Mouse (Mus musculus) liver, embryonic 11.5 days (tissue): ENCODE data around the gene Minpp1. TPM values are rescaled to one million over a fixed set of nuclear protein-coding genes. Genes with fewer than 3 reads are reported as not detected.
"Not testable (repeated sequence)": the region's sequence is repeated elsewhere in the genome, so short reads cannot be mapped to it uniquely, and the experiment has no call there.

Experiments
- ATAC-seq: fragments of 200-750 bp; cut with Nextera tagmentation; replicated peaks from 2 replicates; pipeline ENCODE4 v1.8.0; 2017; ENCODE audit warnings: moderate number of reproducible peaks, mild to moderate bottlenecking, moderate TSS enrichment, moderate library complexity; ENCODE audit not compliant: low FRiP score
- DNase-seq: peaks from one replicate; pipeline ENCODE4 v3.0.0-alpha.2; 2017; ENCODE audit warnings: low spot score
- H3K27ac ChIP-seq: fragments of 300-500 bp; sonication (generic); 2 replicates; pipeline ENCODE4 v1.5.1; 2014; ENCODE audit warnings: mild to moderate bottlenecking, low read depth, low read length, control low read depth
- H3K27me3 ChIP-seq: fragments of 300-500 bp; sonication (generic); replicated peaks from 2 replicates; pipeline ENCODE4 v1.6.1; 2014; ENCODE audit warnings: low read length, mixed read lengths; ENCODE audit not compliant: control insufficient read depth, insufficient read depth
- H3K36me3 ChIP-seq: fragments of 300-500 bp; sonication (generic); 2 replicates; pipeline ENCODE4 v1.6.1; 2014; ENCODE audit warnings: mild to moderate bottlenecking, low read length, moderate library complexity, mixed read lengths; ENCODE audit not compliant: control insufficient read depth, insufficient read depth
- H3K4me1 ChIP-seq: fragments of 300-500 bp; sonication (generic); replicated peaks from 2 replicates; pipeline ENCODE4 v1.6.1; 2014; ENCODE audit warnings: low read length, mixed read lengths; ENCODE audit not compliant: control insufficient read depth, insufficient read depth
- H3K4me2 ChIP-seq: fragments of 300-500 bp; sonication (generic); 2 replicates; pipeline ENCODE4 v1.6.1; 2014; ENCODE audit warnings: mild to moderate bottlenecking, control low read depth, moderate library complexity
- H3K4me3 ChIP-seq: fragments of 300-500 bp; sonication (generic); 2 replicates; pipeline ENCODE4 v1.5.1; 2014; ENCODE audit warnings: low read depth, low read length, control low read depth
- H3K9ac ChIP-seq: fragments of 300-500 bp; sonication (generic); 2 replicates; pipeline ENCODE4 v1.6.1; 2014; ENCODE audit warnings: low read depth, low read length, control low read depth
- H3K9me3 ChIP-seq: fragments of 300-500 bp; sonication (generic); 2 replicates; pipeline ENCODE4 v1.6.1; 2016; ENCODE audit warnings: low read length, inconsistent platforms, mixed read lengths; ENCODE audit not compliant: control insufficient read depth
- WGBS: fragments of 180-500 bp; shearing (Covaris S2); extraction: QIAGEN DNeasy Blood & Tissue Kit; methylation state at CpG from one replicate; pipeline ENCODE4 v1.1.7; 2014; 5-methylcytosine and 5-hydroxymethylcytosine counted together
- polyA plus RNA-seq: library from polyadenylated mRNA; unstranded; fragments of >200 nt; fragmentation: Nextera tagmentation; extraction: Ambion mirVana; gene quantifications from 2 replicates; pipeline ENCODE4 v1.2.1, GENCODE M21; 2014

The Minpp1 gene
- polyA plus RNA-seq, 1 experiment from 2014 or later = 137 TPM

DNA sequence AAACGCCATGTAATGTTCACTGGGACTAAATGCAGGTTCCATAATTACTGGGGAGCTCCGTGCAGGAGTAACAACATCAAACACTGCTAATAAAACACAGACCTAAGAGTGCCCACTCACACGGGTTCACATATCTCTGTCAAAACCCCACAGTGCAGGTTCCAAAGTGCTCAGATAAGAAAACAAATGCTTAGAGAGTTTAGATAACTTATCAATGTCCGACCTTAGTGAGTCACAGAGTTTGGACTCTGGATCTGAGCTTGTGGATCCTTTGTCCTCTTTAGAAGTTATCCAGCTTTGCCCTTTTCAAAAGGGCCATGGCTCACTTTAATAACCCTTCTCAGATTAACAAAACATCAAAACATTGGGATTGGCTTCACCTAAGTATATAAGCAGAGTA, 4.1 kb upstream of the Minpp1 start:
- WGBS = 25% methylated on average over 4 of the region's 4 CpGs
- H3K4me1 ChIP-seq = peaks cover 30% of the 10 kb centered on the region
- peak overlapping the region; percentile 72 for H3K27ac ChIP-seq
- H3K4me3 ChIP-seq = no peak overlapping the region
- peak overlapping the region; percentile 39 for H3K4me2 ChIP-seq
- no peaks in the 10 kb centered on the region for H3K27me3 ChIP-seq
- ATAC-seq (no peak), DNase-seq (no peak)
- H3K9ac ChIP-seq = no peak overlapping the region
- no peaks in the 10 kb centered on the region for H3K9me3 ChIP-seq
- no peaks in the 10 kb centered on the region for H3K36me3 ChIP-seq

GRCm38 (mm10) chr19:32484941-32485660, 468 bp upstream of the Minpp1 start:
- DNase-seq (no peak), ATAC-seq (no peak)
- WGBS = 17% methylated on average over 13 of the region's 13 CpGs
- Histone ChIP-seq H3K9me3 (no peaks in the 10 kb centered on the region), H3K36me3 (no peaks in the 10 kb centered on the region), H3K4me3 (peak overlapping the region; percentile 89), H3K27ac (peak overlapping the region; percentile 83), H3K4me2 (peak overlapping the region; percentile 83), H3K4me1 (peaks cover 29% of the 10 kb centered on the region), H3K27me3 (no peaks in the 10 kb centered on the region), H3K9ac (peak overlapping the region; percentile 92)

GRCm38 (mm10) chr19:32486106-32486724, 646 bp downstream of the Minpp1 start:
- H3K27me3 ChIP-seq, H3K36me3 ChIP-seq, H3K9me3 ChIP-seq: not testable (repeated sequence)
- Histone ChIP-seq H3K9ac (peak overlapping the region; percentile 92), H3K27ac (peak overlapping the region; percentile 83), H3K4me1 (peaks cover 27% of the 10 kb centered on the region), H3K4me2 (peak overlapping the region; percentile 83), H3K4me3 (peak overlapping the region; percentile 89)
- ATAC-seq (peak; percentile 87), DNase-seq (peak; percentile 70)
- WGBS = 0% methylated on average over 35 of the region's 47 CpGs

GRCm38 (mm10) chr19:32487595-32488255, 2.2 kb downstream of the Minpp1 start:
- peak overlapping the region; percentile 83 for H3K27ac ChIP-seq
- no peak; the same call in 1 of the 2 replicates for ATAC-seq
- peak overlapping the region; percentile 89 for H3K4me3 ChIP-seq
- peaks cover 12% of the 10 kb centered on the region; the same call in 1 of the 2 replicates for H3K36me3 ChIP-seq
- peaks cover 18% of the 10 kb centered on the region for H3K4me1 ChIP-seq
- no peaks in the 10 kb centered on the region for H3K27me3 ChIP-seq
- no peak for DNase-seq
- WGBS = 48% methylated on average over 8 of the region's 8 CpGs
- peak overlapping the region; percentile 92 for H3K9ac ChIP-seq
- H3K4me2 ChIP-seq = peak overlapping the region; percentile 83
- H3K9me3 ChIP-seq = no peaks in the 10 kb centered on the region

DNA sequence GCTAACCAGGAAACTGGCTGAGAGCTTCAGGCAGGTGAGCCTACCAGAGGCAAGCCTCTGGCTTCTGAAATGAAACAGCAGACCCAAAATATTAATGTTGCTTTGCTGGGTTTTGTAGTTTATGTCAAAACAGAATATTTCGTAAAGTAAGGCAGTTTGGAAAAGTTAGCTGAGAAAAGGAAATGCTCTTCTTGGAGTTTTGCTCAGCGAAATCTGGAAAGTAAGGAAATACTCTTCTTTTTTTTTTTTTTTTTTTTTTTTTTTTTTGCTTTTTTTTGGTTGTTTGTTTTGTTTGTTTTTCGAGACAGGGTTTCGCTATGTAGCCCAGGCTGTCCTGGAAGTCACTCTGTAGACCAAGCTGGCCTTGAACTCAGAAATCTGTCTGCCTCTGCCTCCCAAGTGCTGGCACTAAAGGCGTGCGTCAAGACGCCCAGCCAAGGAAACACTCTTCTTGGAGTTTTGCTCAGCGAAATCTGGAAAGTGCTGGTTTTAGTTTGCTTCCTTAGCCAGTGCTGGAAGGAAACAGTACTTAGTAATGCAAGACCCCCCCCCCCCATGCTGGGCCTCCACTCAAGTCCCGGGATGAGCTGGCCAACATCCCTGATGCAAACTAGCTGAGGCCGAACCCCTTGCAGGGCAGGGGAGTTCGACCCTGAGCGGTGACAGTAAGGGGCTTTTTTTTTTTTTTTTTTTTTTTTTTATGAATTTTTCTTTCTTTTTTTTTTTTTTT, 3.8 kb downstream of the Minpp1 start:
- Histone ChIP-seq H3K36me3 (peaks cover 20% of the 10 kb centered on the region; the same call in 1 of the 2 replicates), H3K4me3 (peak overlapping the region; percentile 30; the same call in 1 of the 2 replicates), H3K9me3 (no peaks in the 10 kb centered on the region), H3K27ac (no peak overlapping the region), H3K4me1 (peaks cover 18% of the 10 kb centered on the region), H3K4me2 (peak overlapping the region; percentile 56), H3K27me3 (no peaks in the 10 kb centered on the region), H3K9ac (peak overlapping the region; percentile 46; the same call in 1 of the 2 replicates)
- DNase-seq (no peak), ATAC-seq (no peak)
- 91% methylated on average over 12 of the region's 12 CpGs for WGBS

GRCm38 (mm10) chr19:32490976-32491375, 5.4 kb downstream of the Minpp1 start:
- Histone ChIP-seq H3K4me3 (no peak overlapping the region), H3K9me3 (no peaks in the 10 kb centered on the region), H3K4me1 (peaks cover 11% of the 10 kb centered on the region), H3K4me2 (peak overlapping the region; percentile 7; the same call in 1 of the 2 replicates), H3K36me3 (peaks cover 28% of the 10 kb centered on the region; the same call in 1 of the 2 replicates), H3K27ac (no peak overlapping the region), H3K9ac (no peak overlapping the region), H3K27me3 (no peaks in the 10 kb centered on the region)
- WGBS = 89% methylated on average over 2 of the region's 2 CpGs
- DNase-seq (no peak), ATAC-seq (no peak)

DNA sequence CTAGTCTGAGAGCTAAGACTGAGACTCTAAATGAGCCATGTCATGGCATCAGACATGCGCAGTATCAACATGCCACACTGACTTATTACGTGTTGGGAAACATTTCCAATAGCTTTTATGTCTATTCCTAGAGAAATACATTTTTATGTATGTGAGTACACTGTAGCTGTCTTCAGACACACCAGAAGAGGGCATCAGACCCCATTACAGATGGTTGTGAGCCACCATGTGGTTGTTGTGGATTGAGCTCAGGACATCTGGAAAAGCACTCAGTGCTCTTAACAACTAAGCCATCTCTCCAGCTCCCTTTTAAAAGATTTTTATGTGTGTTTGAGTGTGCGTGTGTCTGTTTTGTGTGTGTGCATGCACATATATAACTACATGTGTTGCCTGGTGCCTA, 6.8 kb downstream of the Minpp1 start:
- Histone ChIP-seq H3K27me3 (no peaks in the 10 kb centered on the region), H3K4me1 (peaks cover 8% of the 10 kb centered on the region), H3K9me3 (no peaks in the 10 kb centered on the region), H3K36me3 (peaks cover 34% of the 10 kb centered on the region; the same call in 1 of the 2 replicates), H3K27ac (no peak overlapping the region), H3K9ac (no peak overlapping the region), H3K4me3 (no peak overlapping the region), H3K4me2 (no peak overlapping the region)
- DNase-seq (no peak), ATAC-seq (no peak)
- WGBS = 95% methylated on average over 3 of the region's 3 CpGs

DNA sequence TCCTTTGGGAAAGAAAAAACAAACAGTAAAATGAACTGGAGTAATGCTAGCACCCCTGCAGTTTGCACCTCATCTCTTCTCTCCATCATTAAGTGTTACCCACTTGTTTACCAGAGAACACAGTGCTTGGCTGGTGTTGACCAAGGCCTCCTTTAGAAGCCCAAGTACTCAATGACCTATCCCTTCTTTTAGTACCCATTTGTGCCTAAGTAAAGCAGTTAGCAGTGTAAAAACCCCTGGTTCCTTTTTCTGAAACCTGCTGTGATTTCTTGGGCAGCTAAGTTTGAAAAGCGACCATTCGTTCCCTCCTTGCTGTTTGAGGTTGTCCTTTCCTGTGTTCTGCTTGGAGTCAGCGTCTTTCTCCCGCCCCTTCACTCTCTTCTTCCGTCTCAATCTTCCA, 7.4 kb downstream of the Minpp1 start:
- WGBS = 87% methylated on average over 5 of the region's 5 CpGs
- no peak for ATAC-seq
- H3K4me3 ChIP-seq = no peak overlapping the region

More for the DNA sequence above, 7.4 kb downstream of the Minpp1 start:
- H3K4me1 ChIP-seq = peaks cover 7% of the 10 kb centered on the region
- no peaks in the 10 kb centered on the region for H3K9me3 ChIP-seq
- no peak overlapping the region for H3K9ac ChIP-seq
- no peak for DNase-seq
- no peak overlapping the region for H3K27ac ChIP-seq
- H3K36me3 ChIP-seq = peaks cover 35% of the 10 kb centered on the region; the same call in 1 of the 2 replicates
- H3K4me2 ChIP-seq = no peak overlapping the region
- H3K27me3 ChIP-seq = no peaks in the 10 kb centered on the region
